ENCODE assay signal across 7 mouse cellular contexts in the genomic region with DNA sequence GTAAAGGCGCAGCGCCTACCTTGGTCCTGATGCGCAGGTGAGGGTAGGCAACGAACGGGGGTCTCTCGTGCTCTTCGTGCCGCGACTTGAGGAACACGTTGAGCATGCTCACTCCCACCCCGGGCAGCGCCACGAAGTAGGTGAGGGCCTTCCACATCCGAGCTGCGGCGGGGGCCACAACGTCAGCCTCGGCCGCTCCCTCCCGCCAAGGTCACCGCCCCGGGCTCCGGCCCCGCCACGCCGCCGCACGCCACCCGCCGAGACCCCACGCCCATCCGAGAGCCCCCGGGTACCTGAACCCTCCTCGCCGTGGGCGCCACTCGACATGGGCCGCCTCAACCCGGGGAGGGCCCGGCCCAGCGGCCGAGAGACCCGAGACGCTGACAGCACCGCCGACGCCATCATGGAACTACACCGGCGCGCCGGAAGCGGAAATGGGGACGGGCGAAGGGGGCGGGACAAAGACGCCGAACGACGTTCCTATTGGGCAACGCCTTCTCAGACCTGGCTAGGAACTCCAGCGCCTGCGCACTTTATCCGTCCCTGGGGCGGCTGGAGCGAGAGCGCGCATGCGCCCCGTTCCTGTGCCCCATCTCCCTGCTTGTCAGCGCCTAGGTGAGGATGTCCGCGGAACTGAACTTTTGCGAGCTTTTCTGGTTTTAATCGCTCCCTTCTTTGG. TPM values are rescaled to one million over a fixed set of nuclear protein-coding genes. Genes with fewer than 3 reads are reported as not detected.
DNase-seq lines count a peak whose midpoint lies in the region; ATAC-seq and TF ChIP-seq lines count a peak whose summit lies in the region.

A gene (minus strand): TSS at position 436 of the 679 bp plus-strand sequence.

- intact Hi-C loops in left cerebral cortex, postnatal 4 days (cut with DNase I): no loop called here

- peak; percentile 89 for ATAC-seq in intestine, postnatal 0 days
- ATAC-seq in midbrain, embryonic 12.5 days (ENCODE audit: low FRiP score, low read depth): peak; percentile 94

- H3K4me3 ChIP-seq in embryonic facial prominence, embryonic 10.5 days: peak within 1 kb of the TSS; percentile 75
- peak within 1 kb of the TSS; percentile 91 for H3K4me3 ChIP-seq in intestine, postnatal 0 days (ENCODE audit: low read depth, low read length)
- H3K4me3 ChIP-seq in midbrain, embryonic 12.5 days: peak within 1 kb of the TSS; percentile 92
- peak within 1 kb of the TSS; percentile 97 for H3K4me3 ChIP-seq in small intestine, adult 2 months (ENCODE audit: low read depth, low read length)

- H3K27me3 ChIP-seq in embryonic facial prominence, embryonic 10.5 days (replicated peaks; ENCODE audit: low read depth, poor library complexity, severe bottlenecking): no peaks in the 10 kb centered on the region
- no peaks in the 10 kb centered on the region for H3K27me3 ChIP-seq in intestine, postnatal 0 days (replicated peaks; ENCODE audit: control insufficient read depth, insufficient read depth, low read length)
- no peaks in the 10 kb centered on the region for H3K27me3 ChIP-seq in midbrain, embryonic 12.5 days
- H3K27me3 ChIP-seq in small intestine, adult 2 months (ENCODE audit: control insufficient read depth, insufficient read depth, low read length): no peaks in the 10 kb centered on the region

- H3K4me2 ChIP-seq in intestine, postnatal 0 days (replicated peaks; ENCODE audit: low read depth): peak within 1 kb of the TSS; percentile 83
- peak within 1 kb of the TSS; percentile 98 for H3K4me2 ChIP-seq in midbrain, embryonic 12.5 days (replicated peaks)

- WGBS in embryonic facial prominence, embryonic 10.5 days: under 1% methylated on average over 74 of the region's 74 CpGs
- under 1% methylated on average over 69 of the region's 74 CpGs for WGBS in intestine, postnatal 0 days
- WGBS in midbrain, embryonic 12.5 days: under 1% methylated on average over 73 of the region's 74 CpGs
- WGBS in small intestine, adult 2 months: 1% methylated on average over 73 of the region's 74 CpGs

- no peaks in the 10 kb centered on the region for H3K9me3 ChIP-seq in embryonic facial prominence, embryonic 10.5 days
- no peaks in the 10 kb centered on the region for H3K9me3 ChIP-seq in intestine, postnatal 0 days (ENCODE audit: control insufficient read depth)
- H3K9me3 ChIP-seq in midbrain, embryonic 12.5 days: no peaks in the 10 kb centered on the region

- TF ChIP-seq POLR2A in small intestine, adult 2 months (IDR thresholded peaks at IDR 0.05; ENCODE audit: low read depth, low read length): peak; percentile 70; the same call in 1 of the 2 replicates

- H3K4me1 ChIP-seq in embryonic facial prominence, embryonic 10.5 days: peaks cover 17% of the 10 kb centered on the region
- no peaks in the 10 kb centered on the region for H3K4me1 ChIP-seq in intestine, postnatal 0 days (replicated peaks; ENCODE audit: control insufficient read depth, insufficient read depth, low read length)
- H3K4me1 ChIP-seq in midbrain, embryonic 12.5 days: peaks cover 22% of the 10 kb centered on the region
- H3K4me1 ChIP-seq in small intestine, adult 2 months (ENCODE audit: control insufficient read depth, insufficient read depth, insufficient read length, low read length): peaks cover 5% of the 10 kb centered on the region; the same call in 1 of the 2 replicates

- TF ChIP-seq CTCF in intestine, postnatal 0 days (IDR thresholded peaks at IDR 0.05; ENCODE audit: low read depth): peak; percentile 54
- no peak; the same call in 1 of the 2 replicates for TF ChIP-seq CTCF in small intestine, adult 2 months (IDR thresholded peaks at IDR 0.05; ENCODE audit: extremely low read depth, insufficient read length, insufficient replicate concordance, low read depth, low read length)

- peak within 1 kb of the TSS; percentile 85 for H3K9ac ChIP-seq in intestine, postnatal 0 days (ENCODE audit: low read depth, low read length)
- H3K9ac ChIP-seq in midbrain, embryonic 12.5 days (replicated peaks): peak within 1 kb of the TSS; percentile 91

- DNase-seq in adrenal gland, postnatal 10 days: peak; percentile 99
- peak; percentile 99 for DNase-seq in embryonic facial prominence, embryonic 10.5 days (ENCODE audit: low spot score)
- DNase-seq in gonadal fat pad, adult 2 months (ENCODE audit: low read depth): peak; percentile 67
- peak; percentile 99 for DNase-seq in left cerebral cortex, postnatal 4 days

- peak within 1 kb of the TSS; percentile 79 for H3K27ac ChIP-seq in embryonic facial prominence, embryonic 10.5 days (replicated peaks)
- H3K27ac ChIP-seq in intestine, postnatal 0 days (ENCODE audit: low read depth, low read length): peak within 1 kb of the TSS; percentile 69
- H3K27ac ChIP-seq in midbrain, embryonic 12.5 days (replicated peaks): peak within 1 kb of the TSS; percentile 83
- H3K27ac ChIP-seq in small intestine, adult 2 months (ENCODE audit: insufficient read depth, low read depth, low read length): peak within 1 kb of the TSS; percentile 67

- peaks cover 35% of the 10 kb centered on the region for H3K36me3 ChIP-seq in embryonic facial prominence, embryonic 10.5 days (replicated peaks)
- H3K36me3 ChIP-seq in intestine, postnatal 0 days (ENCODE audit: control insufficient read depth, insufficient read depth): peaks cover 29% of the 10 kb centered on the region
- H3K36me3 ChIP-seq in midbrain, embryonic 12.5 days: peaks cover 26% of the 10 kb centered on the region
- peaks cover 22% of the 10 kb centered on the region for H3K36me3 ChIP-seq in small intestine, adult 2 months (ENCODE audit: control insufficient read depth, insufficient read depth, low read length)

RNA-seq across cellular contexts. Expression of the gene that starts here (rescaled TPM):
- 1,000 to 10,000 TPM; 1,718 to 1,856 TPM for total RNA-seq in adrenal gland, postnatal 10 days (2021)
- 716 and 739 TPM in 2 replicates for polyA plus RNA-seq in embryonic facial prominence, embryonic 10.5 days (2016; fragmentation: Nextera tagmentation; extraction: Ambion mirVana)
- 1,933 and 1,974 TPM in 2 replicates for polyA plus RNA-seq in gonadal fat pad, adult 2 months (2012; rRNA removed)
- polyA plus RNA-seq in intestine, postnatal 0 days (2015; fragmentation: Nextera tagmentation; extraction: Ambion mirVana): 2,037 and 2,087 TPM in 2 replicates
- 100 to 1,000 TPM; 489 to 518 TPM for total RNA-seq in left cerebral cortex, postnatal 4 days (2021)
- 768 and 803 TPM in 2 replicates for polyA plus RNA-seq in midbrain, embryonic 12.5 days (2016; fragmentation: Nextera tagmentation; extraction: Ambion mirVana)
- polyA plus RNA-seq in small intestine, adult 2 months (2012; rRNA removed): 6,016 and 7,190 TPM in 2 replicates

Comparison
In these comparisons a context has a peak if more than half of its experiments do, and no peak if none do; other contexts are left out.
1. Peak in every context shown above with its lines: DNase-seq, ATAC-seq, H3K4me3 ChIP-seq and H3K27ac ChIP-seq.